Mouse (Mus musculus) forebrain, embryonic 13.5 days (tissue): ENCODE measurements around the gene Tnfrsf4. TPM values are rescaled to one million over a fixed set of nuclear protein-coding genes. Genes with fewer than 3 reads are reported as not detected.

ENCODE experiments used
- ATAC-seq: fragments of 200-750 bp; cut with Nextera tagmentation; 2 replicates; pipeline ENCODE4 v1.8.0; 2017
- H3K27ac ChIP-seq: fragments of 300-500 bp; sonication (generic); 2 replicates; pipeline ENCODE4 v1.5.1; 2015; ENCODE audit warnings: inconsistent platforms, mild to moderate bottlenecking, moderate library complexity
- H3K27me3 ChIP-seq: fragments of 300-500 bp; sonication (generic); 2 replicates; pipeline ENCODE4 v1.6.1; 2015; ENCODE audit warnings: mild to moderate bottlenecking, inconsistent platforms
- H3K36me3 ChIP-seq: fragments of 300-500 bp; sonication (generic); 2 replicates; pipeline ENCODE4 v1.6.1; 2015; ENCODE audit warnings: mild to moderate bottlenecking, inconsistent platforms; ENCODE audit not compliant: poor library complexity, severe bottlenecking
- H3K4me1 ChIP-seq: fragments of 300-500 bp; sonication (generic); 2 replicates; pipeline ENCODE4 v1.6.1; 2015; ENCODE audit warnings: inconsistent platforms
- H3K4me2 ChIP-seq: fragments of 300-500 bp; sonication (generic); 2 replicates; pipeline ENCODE4 v1.6.1; 2015; ENCODE audit warnings: inconsistent platforms, mild to moderate bottlenecking, moderate library complexity
- H3K4me3 ChIP-seq: fragments of 300-500 bp; sonication (generic); 2 replicates; pipeline ENCODE4 v1.5.1; 2015; ENCODE audit warnings: mild to moderate bottlenecking, inconsistent platforms
- H3K9ac ChIP-seq: fragments of 300-500 bp; sonication (generic); 2 replicates; pipeline ENCODE4 v1.6.1; 2015; ENCODE audit warnings: mild to moderate bottlenecking, inconsistent platforms
- H3K9me3 ChIP-seq: fragments of 300-500 bp; sonication (generic); replicated peaks from 2 replicates; pipeline ENCODE4 v1.6.1; 2016; ENCODE audit warnings: inconsistent platforms
- WGBS: fragments of 180-500 bp; shearing (Covaris S2); methylation state at CpG from one replicate; pipeline ENCODE4 v1.1.7; 2015; 5-methylcytosine and 5-hydroxymethylcytosine counted together
- polyA plus RNA-seq: library from polyadenylated mRNA; unstranded; fragments of >200 nt; fragmentation: Nextera tagmentation; extraction: Ambion mirVana; gene quantifications from 2 replicates; pipeline ENCODE4 v1.2.1, GENCODE M21; 2015

Gene Tnfrsf4
- polyA plus RNA-seq, 1 experiment from 2014 or later, result 1.1 TPM

- H3K36me3 ChIP-seq, result peaks cover 12% of the 10 kb centered on the region
- peak overlapping the region; percentile 55 for H3K9ac ChIP-seq
- H3K4me1 ChIP-seq, result peaks cover 29% of the 10 kb centered on the region
- no peak; the same call in 1 of the 2 replicates for ATAC-seq
- H3K9me3 ChIP-seq, result no peaks in the 10 kb centered on the region
- H3K27me3 ChIP-seq, result peaks cover 25% of the 10 kb centered on the region
- 8% methylated on average over 7 of the region's 7 CpGs for WGBS
- H3K4me2 ChIP-seq, result peak overlapping the region; percentile 63
- H3K27ac ChIP-seq, result peak overlapping the region; percentile 80; the same call in 1 of the 2 replicates
- peak overlapping the region; percentile 44 for H3K4me3 ChIP-seq
Observed at GRCm38 (mm10) chr4:156031255-156031592, 17.6 kb downstream of the Tnfrsf4 start.

- Histone ChIP-seq H3K27ac (peak overlapping the region; percentile 80), H3K4me2 (peak overlapping the region; percentile 63), H3K9me3 (no peaks in the 10 kb centered on the region), H3K36me3 (peaks cover 9% of the 10 kb centered on the region), H3K9ac (peak overlapping the region; percentile 55), H3K27me3 (peaks cover 26% of the 10 kb centered on the region), H3K4me1 (peaks cover 29% of the 10 kb centered on the region), H3K4me3 (peak overlapping the region; percentile 44)
- ATAC-seq, result peak; percentile 92
- 2% methylated on average over 24 of the region's 24 CpGs for WGBS
Observed at GRCm38 (mm10) chr4:156031593-156032391, 18.1 kb downstream of the Tnfrsf4 start.

GRCm38 (mm10) chr4:156032856-156033255, 19.2 kb downstream of the Tnfrsf4 start:
- H3K4me1 ChIP-seq, result peaks cover 29% of the 10 kb centered on the region
- H3K4me2 ChIP-seq, result no peak overlapping the region
- peaks cover 7% of the 10 kb centered on the region for H3K36me3 ChIP-seq
- no peaks in the 10 kb centered on the region for H3K9me3 ChIP-seq
- ATAC-seq, result no peak
- H3K27ac ChIP-seq, result no peak overlapping the region
- whole genome bisulfite sequencing, result 93% methylated on average over 4 of the region's 4 CpGs
- H3K9ac ChIP-seq, result no peak overlapping the region
- H3K4me3 ChIP-seq, result no peak overlapping the region
- H3K27me3 ChIP-seq, result peaks cover 26% of the 10 kb centered on the region

GRCm38 (mm10) chr4:156033476-156034119, 20.0 kb downstream of the Tnfrsf4 start:
- no peak for ATAC-seq
- H3K4me1 ChIP-seq, result peaks cover 29% of the 10 kb centered on the region
- no peak overlapping the region for H3K9ac ChIP-seq
- WGBS, result 57% methylated on average over 6 of the region's 6 CpGs
- no peak overlapping the region for H3K27ac ChIP-seq
- H3K36me3 ChIP-seq, result no peaks in the 10 kb centered on the region
- no peak overlapping the region for H3K4me2 ChIP-seq
- peaks cover 26% of the 10 kb centered on the region for H3K27me3 ChIP-seq
- H3K9me3 ChIP-seq, result no peaks in the 10 kb centered on the region
- H3K4me3 ChIP-seq, result no peak overlapping the region

- Histone ChIP-seq H3K4me3 (no peak overlapping the region), H3K9me3 (no peaks in the 10 kb centered on the region), H3K36me3 (no peaks in the 10 kb centered on the region), H3K27me3 (peaks cover 26% of the 10 kb centered on the region), H3K27ac (no peak overlapping the region), H3K9ac (no peak overlapping the region), H3K4me1 (peaks cover 29% of the 10 kb centered on the region), H3K4me2 (no peak overlapping the region)
- ATAC-seq, result no peak
- WGBS, result 47% methylated on average over 4 of the region's 4 CpGs
Observed at GRCm38 (mm10) chr4:156034301-156034700, 20.7 kb downstream of the Tnfrsf4 start.

- Histone ChIP-seq H3K4me3 (peak overlapping the region; percentile 21), H3K4me1 (peaks cover 29% of the 10 kb centered on the region), H3K36me3 (no peaks in the 10 kb centered on the region), H3K27me3 (peaks cover 26% of the 10 kb centered on the region), H3K9ac (peak overlapping the region; percentile 30; the same call in 1 of the 2 replicates), H3K9me3 (no peaks in the 10 kb centered on the region), H3K4me2 (peak overlapping the region; percentile 53), H3K27ac (no peak overlapping the region)
- ATAC-seq, result no peak
- 3% methylated on average over 24 of the region's 25 CpGs for WGBS
Observed at GRCm38 (mm10) chr4:156034901-156035300, 21.3 kb downstream of the Tnfrsf4 start.

- Histone ChIP-seq H3K36me3 (no peaks in the 10 kb centered on the region), H3K27me3 (no peaks in the 10 kb centered on the region), H3K9me3 (no peaks in the 10 kb centered on the region), H3K9ac (no peak overlapping the region), H3K4me1 (no peaks in the 10 kb centered on the region), H3K4me2 (no peak overlapping the region), H3K27ac (no peak overlapping the region), H3K4me3 (no peak overlapping the region)
- no peak for ATAC-seq
- 78% methylated on average over 5 of the region's 5 CpGs for WGBS
Observed at GRCm38 (mm10) chr4:156044754-156045153, 31.1 kb downstream of the Tnfrsf4 start.

- Histone ChIP-seq H3K4me1 (no peaks in the 10 kb centered on the region), H3K4me3 (no peak overlapping the region), H3K27ac (no peak overlapping the region), H3K9me3 (no peaks in the 10 kb centered on the region), H3K27me3 (no peaks in the 10 kb centered on the region), H3K4me2 (no peak overlapping the region), H3K9ac (no peak overlapping the region), H3K36me3 (no peaks in the 10 kb centered on the region)
- no peak for ATAC-seq
- WGBS, result 76% methylated on average over 3 of the region's 3 CpGs
Observed at GRCm38 (mm10) chr4:156049779-156050178, 36.1 kb downstream of the Tnfrsf4 start.

- H3K9ac ChIP-seq, result no peak overlapping the region
- H3K36me3 ChIP-seq, result no peaks in the 10 kb centered on the region
- H3K4me3 ChIP-seq, result no peak overlapping the region
- no peak overlapping the region for H3K4me2 ChIP-seq
- H3K27ac ChIP-seq, result no peak overlapping the region
- H3K27me3 ChIP-seq, result no peaks in the 10 kb centered on the region
- WGBS, result 75% methylated on average over 6 of the region's 6 CpGs
- H3K9me3 ChIP-seq, result no peaks in the 10 kb centered on the region
- no peak for ATAC-seq
- no peaks in the 10 kb centered on the region for H3K4me1 ChIP-seq
Observed at GRCm38 (mm10) chr4:156050391-156050980, 36.8 kb downstream of the Tnfrsf4 start.

- Histone ChIP-seq H3K9ac (no peak overlapping the region), H3K4me3 (no peak overlapping the region), H3K27me3 (0 out of 2 replicates have a peak, but pooled peaks cover 2% of the 10 kb centered on the region), H3K4me1 (no peaks in the 10 kb centered on the region), H3K27ac (no peak overlapping the region), H3K36me3 (no peaks in the 10 kb centered on the region), H3K4me2 (no peak overlapping the region), H3K9me3 (no peaks in the 10 kb centered on the region)
- ATAC-seq, result no peak
- 79% methylated on average over 4 of the region's 4 CpGs for whole genome bisulfite sequencing
Observed at GRCm38 (mm10) chr4:156053113-156053512, 39.5 kb downstream of the Tnfrsf4 start.

GRCm38 (mm10) chr4:156054130-156054529, 40.5 kb downstream of the Tnfrsf4 start:
- no peak for ATAC-seq
- no peak overlapping the region for H3K27ac ChIP-seq
- H3K9ac ChIP-seq, result no peak overlapping the region
- no peak overlapping the region for H3K4me2 ChIP-seq
- H3K36me3 ChIP-seq, result no peaks in the 10 kb centered on the region
- H3K4me3 ChIP-seq, result no peak overlapping the region
- 88% methylated on average over 4 of the region's 4 CpGs for WGBS
- no peaks in the 10 kb centered on the region for H3K9me3 ChIP-seq
- no peaks in the 10 kb centered on the region for H3K4me1 ChIP-seq
- H3K27me3 ChIP-seq, result 0 out of 2 replicates have a peak, but pooled peaks cover 2% of the 10 kb centered on the region

- H3K4me1 ChIP-seq, result no peaks in the 10 kb centered on the region
- ATAC-seq, result no peak
- H3K4me3 ChIP-seq, result no peak overlapping the region
- H3K36me3 ChIP-seq, result no peaks in the 10 kb centered on the region
- no peak overlapping the region for H3K27ac ChIP-seq
- H3K4me2 ChIP-seq, result no peak overlapping the region
- no peaks in the 10 kb centered on the region for H3K9me3 ChIP-seq
- 0 out of 2 replicates have a peak, but pooled peaks cover 2% of the 10 kb centered on the region for H3K27me3 ChIP-seq
- no peak overlapping the region for H3K9ac ChIP-seq
- 91% methylated on average over 6 of the region's 6 CpGs for WGBS
Observed at GRCm38 (mm10) chr4:156054606-156055005, 41.0 kb downstream of the Tnfrsf4 start.
